Mouse (Mus musculus) hindbrain, embryonic 16.5 days (tissue): Measurements from ENCODE around the gene Sav1. TPM values are rescaled to one million over a fixed set of nuclear protein-coding genes. Genes with fewer than 3 reads are reported as not detected.

ENCODE experiments used
- ATAC-seq: fragments of 200-750 bp; cut with Nextera tagmentation; 2 replicates; pipeline ENCODE4 v1.8.0; 2017; ENCODE audit warnings: moderate TSS enrichment, moderate library complexity
- H3K27ac ChIP-seq: fragments of 300-500 bp; sonication (generic); 2 replicates; pipeline ENCODE4 v1.5.1; 2014; ENCODE audit warnings: low read depth, mild to moderate bottlenecking, control low read depth, low read length, moderate library complexity
- H3K27me3 ChIP-seq: fragments of 300-500 bp; sonication (generic); replicated peaks from 2 replicates; pipeline ENCODE4 v1.6.1; 2014; ENCODE audit warnings: low read length; ENCODE audit not compliant: control insufficient read depth, insufficient read depth
- H3K36me3 ChIP-seq: fragments of 300-500 bp; sonication (generic); 2 replicates; pipeline ENCODE4 v1.6.1; 2014; ENCODE audit warnings: mild to moderate bottlenecking, low read length, moderate library complexity, mixed read lengths; ENCODE audit not compliant: control insufficient read depth, insufficient read depth
- H3K4me1 ChIP-seq: fragments of 300-500 bp; sonication (generic); 2 replicates; pipeline ENCODE4 v1.6.1; 2014; ENCODE audit warnings: low read depth, low read length; ENCODE audit not compliant: control insufficient read depth, insufficient read depth
- H3K4me2 ChIP-seq: fragments of 300-500 bp; sonication (generic); 2 replicates; pipeline ENCODE4 v1.6.1; 2014; ENCODE audit warnings: mild to moderate bottlenecking, low read length, control low read depth, moderate library complexity
- H3K4me3 ChIP-seq: fragments of 300-500 bp; sonication (generic); 2 replicates; pipeline ENCODE4 v1.5.1; 2014; ENCODE audit warnings: mild to moderate bottlenecking, low read length, control low read depth, moderate library complexity
- H3K9ac ChIP-seq: fragments of 300-500 bp; sonication (generic); 2 replicates; pipeline ENCODE4 v1.6.1; 2014; ENCODE audit warnings: low read depth, mild to moderate bottlenecking, control low read depth, low read length, moderate library complexity
- H3K9me3 ChIP-seq: fragments of 300-500 bp; sonication (generic); 2 replicates; pipeline ENCODE4 v1.6.1; 2014; ENCODE audit warnings: mild to moderate bottlenecking, low read length, moderate library complexity; ENCODE audit not compliant: control insufficient read depth
- WGBS: fragments of 180-500 bp; shearing (Covaris S2); extraction: QIAGEN DNeasy Blood & Tissue Kit; methylation state at CpG from one replicate; pipeline ENCODE4 v1.1.7; 2014; 5-methylcytosine and 5-hydroxymethylcytosine counted together
- polyA plus RNA-seq: library from polyadenylated mRNA; unstranded; fragments of >200 nt; fragmentation: Nextera tagmentation; extraction: Ambion mirVana; gene quantifications from 2 replicates; pipeline ENCODE4 v1.2.1, GENCODE M21; 2015

The Sav1 gene
- polyA plus RNA-seq = 0.23 and 0.67 TPM in 2 replicates

GRCm38 (mm10) chr12:69986786-69987497, at the start of gene Sav1:
Gene Sav1, minus strand, starts transcription at chr12:69987002.
- Histone ChIP-seq H3K4me3 (peak within 1 kb of the TSS; percentile 98), H3K27me3 (no peaks in the 10 kb centered on the region), H3K4me1 (peaks cover 12% of the 10 kb centered on the region), H3K27ac (peak within 1 kb of the TSS; percentile 90), H3K9ac (peak within 1 kb of the TSS; percentile 97), H3K36me3 (peaks cover 2% of the 10 kb centered on the region; the same call in 1 of the 2 replicates), H3K4me2 (peak within 1 kb of the TSS; percentile 79), H3K9me3 (no peaks in the 10 kb centered on the region)
- WGBS = 0% methylated on average over 52 of the region's 102 CpGs
- ATAC-seq = peak; percentile 96

- Histone ChIP-seq H3K27me3 (no peaks in the 10 kb centered on the region), H3K4me3 (no peak overlapping the region), H3K27ac (no peak overlapping the region), H3K9me3 (no peaks in the 10 kb centered on the region), H3K9ac (no peak overlapping the region), H3K4me2 (no peak overlapping the region), H3K36me3 (peaks cover 21% of the 10 kb centered on the region; the same call in 1 of the 2 replicates), H3K4me1 (no peaks in the 10 kb centered on the region)
- no peak for ATAC-seq
These were observed 39.4 kb upstream of the Sav1 start for GRCm38 (mm10) chr12:70026233-70026632.

GRCm38 (mm10) chr12:70025431-70025830, 38.6 kb upstream of the Sav1 start:
- H3K9ac ChIP-seq = no peak overlapping the region
- 93% methylated on average over 6 of the region's 6 CpGs for WGBS

GRCm38 (mm10) chr12:70023580-70023979, 36.8 kb upstream of the Sav1 start:
- Histone ChIP-seq H3K4me3 (no peak overlapping the region), H3K27ac (no peak overlapping the region), H3K27me3 (no peaks in the 10 kb centered on the region), H3K4me1 (no peaks in the 10 kb centered on the region), H3K36me3 (peaks cover 25% of the 10 kb centered on the region), H3K9ac (no peak overlapping the region), H3K4me2 (no peak overlapping the region), H3K9me3 (no peaks in the 10 kb centered on the region)
- ATAC-seq = no peak
- WGBS = 89% methylated on average over 4 of the region's 4 CpGs

More at GRCm38 (mm10) chr12:70025431-70025830, 38.6 kb upstream of the Sav1 start:
- Histone ChIP-seq H3K9me3 (no peaks in the 10 kb centered on the region), H3K4me1 (no peaks in the 10 kb centered on the region), H3K4me3 (no peak overlapping the region), H3K36me3 (peaks cover 27% of the 10 kb centered on the region), H3K27me3 (no peaks in the 10 kb centered on the region), H3K27ac (no peak overlapping the region), H3K4me2 (no peak overlapping the region)
- no peak for ATAC-seq

GRCm38 (mm10) chr12:70018153-70018552, 31.4 kb upstream of the Sav1 start:
- no peaks in the 10 kb centered on the region for H3K9me3 ChIP-seq
- no peaks in the 10 kb centered on the region for H3K27me3 ChIP-seq
- ATAC-seq = no peak
- no peaks in the 10 kb centered on the region for H3K4me1 ChIP-seq
- H3K4me2 ChIP-seq = no peak overlapping the region
- 89% methylated on average over 4 of the region's 4 CpGs for whole genome bisulfite sequencing
- no peak overlapping the region for H3K4me3 ChIP-seq
- H3K36me3 ChIP-seq = peaks cover 15% of the 10 kb centered on the region
- H3K27ac ChIP-seq = no peak overlapping the region
- H3K9ac ChIP-seq = no peak overlapping the region

GRCm38 (mm10) chr12:70015936-70016335, 29.1 kb upstream of the Sav1 start:
- Histone ChIP-seq H3K36me3 (peaks cover 15% of the 10 kb centered on the region), H3K9ac (no peak overlapping the region), H3K4me2 (no peak overlapping the region), H3K4me3 (no peak overlapping the region), H3K27me3 (no peaks in the 10 kb centered on the region), H3K4me1 (no peaks in the 10 kb centered on the region), H3K27ac (no peak overlapping the region), H3K9me3 (no peaks in the 10 kb centered on the region)
- ATAC-seq = no peak
- 87% methylated on average over 4 of the region's 4 CpGs for WGBS

GRCm38 (mm10) chr12:70011681-70012080, 24.9 kb upstream of the Sav1 start:
- Histone ChIP-seq H3K4me1 (no peaks in the 10 kb centered on the region), H3K4me3 (no peak overlapping the region), H3K27me3 (no peaks in the 10 kb centered on the region), H3K9ac (no peak overlapping the region), H3K4me2 (no peak overlapping the region), H3K9me3 (no peaks in the 10 kb centered on the region), H3K36me3 (peaks cover 10% of the 10 kb centered on the region), H3K27ac (no peak overlapping the region)
- 33% methylated on average over 5 of the region's 5 CpGs for WGBS
- no peak for ATAC-seq

- WGBS = 86% methylated on average over 4 of the region's 4 CpGs
- H3K9ac ChIP-seq = no peak overlapping the region
- H3K4me3 ChIP-seq = no peak overlapping the region
- H3K4me1 ChIP-seq = no peaks in the 10 kb centered on the region
- H3K4me2 ChIP-seq = no peak overlapping the region
- no peaks in the 10 kb centered on the region for H3K27me3 ChIP-seq
- no peak overlapping the region for H3K27ac ChIP-seq
- H3K36me3 ChIP-seq = peaks cover 10% of the 10 kb centered on the region
- ATAC-seq = no peak
- H3K9me3 ChIP-seq = no peaks in the 10 kb centered on the region
These were observed 23.6 kb upstream of the Sav1 start for GRCm38 (mm10) chr12:70010356-70010755.

GRCm38 (mm10) chr12:70005103-70005502, 18.3 kb upstream of the Sav1 start:
- H3K36me3 ChIP-seq = no peaks in the 10 kb centered on the region
- no peak for ATAC-seq
- no peak overlapping the region for H3K4me2 ChIP-seq
- H3K9me3 ChIP-seq = no peaks in the 10 kb centered on the region
- H3K4me3 ChIP-seq = no peak overlapping the region
- no peak overlapping the region for H3K9ac ChIP-seq
- no peak overlapping the region for H3K27ac ChIP-seq
- WGBS = 84% methylated on average over 4 of the region's 4 CpGs
- no peaks in the 10 kb centered on the region for H3K27me3 ChIP-seq
- H3K4me1 ChIP-seq = no peaks in the 10 kb centered on the region
